Mouse (Mus musculus) 3T3-L1 (cell line): Measurements from ENCODE around the gene Cadm4.
A peak's percentile ranks its signal among the peaks of the same experiment; 100 is the strongest.

Experiments used
- DNase-seq: peaks from one replicate; pipeline ENCODE4 v3.0.0-alpha.2; 2015; ENCODE audit warnings: low read depth, low spot score

Gene Cadm4

DNA sequence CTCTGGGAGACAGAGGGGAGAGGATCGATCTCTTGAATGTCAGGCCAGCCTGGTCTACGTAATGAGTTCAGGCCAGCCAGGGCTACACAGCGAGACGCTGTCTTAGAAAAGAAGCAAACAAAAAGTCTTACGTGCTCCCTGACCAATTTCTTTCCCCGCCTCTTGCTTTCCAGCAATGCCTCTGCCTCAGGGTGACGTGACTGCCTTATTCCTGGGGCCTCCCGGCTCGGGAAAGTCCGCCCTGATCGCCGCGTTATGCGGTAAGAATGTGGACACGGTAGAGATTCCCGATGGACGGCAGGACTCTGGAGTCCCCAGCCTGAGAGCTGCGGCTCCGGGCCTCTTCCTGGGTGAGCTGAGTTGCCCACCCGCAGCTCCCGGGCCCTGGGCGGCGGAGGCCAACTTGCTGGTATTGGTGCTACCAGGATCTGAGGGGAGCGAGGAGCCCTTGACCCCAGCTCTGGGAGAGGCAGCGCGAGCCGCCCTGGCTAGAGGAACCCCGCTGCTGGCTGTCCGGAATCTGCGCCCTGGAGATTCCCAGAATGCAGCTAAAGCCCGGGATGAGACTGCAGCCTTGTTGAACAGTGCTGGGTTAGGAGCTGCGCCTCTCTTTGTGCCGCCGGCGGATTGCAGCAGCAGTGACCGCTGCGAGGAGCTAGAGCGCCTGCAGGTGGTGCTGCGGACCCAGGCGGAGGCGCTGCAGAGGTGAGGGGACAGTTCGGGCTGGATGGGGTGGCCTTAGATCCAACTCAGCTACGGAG is 49.6 kb downstream of the Cadm4 start:
- DNase-seq: peak; percentile 73

DNA sequence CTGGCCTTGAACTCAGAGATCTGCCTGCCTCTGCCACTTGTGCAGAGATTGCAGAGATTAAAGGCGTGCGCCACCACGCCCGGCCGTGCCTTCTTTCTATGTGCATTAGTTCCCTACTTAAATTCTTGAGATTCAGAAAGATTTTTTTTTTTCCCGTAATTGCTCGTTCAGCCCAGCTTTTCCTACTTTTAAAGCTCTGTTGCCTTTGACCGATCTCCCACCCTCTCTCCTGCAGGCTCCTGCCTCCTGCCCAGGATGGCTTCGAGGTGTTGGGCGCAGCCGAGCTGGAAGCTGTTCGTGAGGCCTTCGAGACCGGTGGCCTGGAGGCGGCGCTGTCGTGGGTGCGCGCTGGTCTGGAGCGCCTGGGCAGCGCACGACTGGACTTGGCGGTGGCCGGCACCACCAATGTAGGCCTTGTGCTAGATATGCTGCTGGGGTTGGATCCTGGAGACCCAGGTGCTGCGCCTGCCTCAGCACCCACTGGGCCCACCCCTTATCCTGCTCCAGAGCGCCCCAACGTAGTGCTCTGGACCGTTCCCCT is 51.3 kb downstream of the Cadm4 start:
- no peak for DNase-seq

DNA sequence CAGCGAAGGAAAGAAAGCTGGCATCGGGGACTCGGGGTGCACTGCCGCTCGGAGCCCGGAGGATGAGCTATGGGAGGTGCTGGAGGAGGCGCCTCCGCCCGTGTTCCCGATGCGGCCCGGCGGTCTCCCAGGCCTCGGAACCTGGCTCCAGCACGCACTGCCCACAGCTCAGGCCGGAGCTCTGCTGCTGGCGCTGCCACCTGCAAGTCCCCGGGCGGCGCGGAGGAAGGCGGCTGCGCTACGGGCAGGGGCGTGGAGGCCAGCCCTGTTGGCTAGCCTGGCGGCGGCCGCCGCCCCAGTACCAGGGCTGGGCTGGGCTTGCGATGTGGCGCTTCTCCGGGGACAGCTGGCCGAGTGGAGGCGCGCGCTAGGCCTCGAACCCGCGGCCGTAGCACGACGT is 52.0 kb downstream of the Cadm4 start:
- DNase-seq: no peak

DNA sequence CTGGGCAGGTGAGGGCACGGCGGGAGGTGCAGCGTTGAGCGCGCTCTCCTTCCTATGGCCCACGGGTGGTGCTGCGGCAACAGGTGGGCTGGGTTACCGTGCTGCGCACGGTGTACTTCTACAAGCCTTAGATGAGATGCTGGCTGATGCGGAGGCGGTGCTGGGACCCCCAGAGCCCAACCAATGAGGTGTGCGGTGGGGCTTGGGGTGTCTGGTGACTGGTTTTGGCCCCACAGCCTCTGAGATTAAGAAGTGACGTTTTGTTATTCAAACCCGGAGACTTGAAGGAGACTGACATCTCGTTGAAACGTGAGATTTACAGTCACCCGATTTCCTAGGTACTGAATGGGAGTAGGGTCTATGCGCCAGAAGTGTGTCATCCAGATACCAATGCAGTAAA is 52.5 kb downstream of the Cadm4 start:
- no peak for DNase-seq

DNA sequence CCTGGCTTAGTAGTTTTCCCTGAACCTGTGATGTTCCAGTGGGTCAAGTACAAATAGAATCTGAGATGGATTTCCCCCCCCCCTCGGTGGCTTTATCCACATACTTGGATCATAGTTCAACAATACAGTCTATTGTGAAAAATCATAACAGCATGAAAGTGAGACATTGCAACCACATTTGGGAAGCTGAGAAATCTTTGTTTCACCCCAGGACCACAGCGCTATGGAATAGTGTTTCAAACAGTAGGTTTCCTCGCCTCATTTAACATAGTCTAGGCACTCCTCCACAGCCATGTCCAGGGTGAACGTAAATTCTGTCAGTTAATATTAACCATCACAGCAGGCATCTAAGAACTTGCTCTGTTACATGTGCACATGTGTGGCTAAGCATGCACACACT is 55.3 kb downstream of the Cadm4 start:
- no peak for DNase-seq

DNA sequence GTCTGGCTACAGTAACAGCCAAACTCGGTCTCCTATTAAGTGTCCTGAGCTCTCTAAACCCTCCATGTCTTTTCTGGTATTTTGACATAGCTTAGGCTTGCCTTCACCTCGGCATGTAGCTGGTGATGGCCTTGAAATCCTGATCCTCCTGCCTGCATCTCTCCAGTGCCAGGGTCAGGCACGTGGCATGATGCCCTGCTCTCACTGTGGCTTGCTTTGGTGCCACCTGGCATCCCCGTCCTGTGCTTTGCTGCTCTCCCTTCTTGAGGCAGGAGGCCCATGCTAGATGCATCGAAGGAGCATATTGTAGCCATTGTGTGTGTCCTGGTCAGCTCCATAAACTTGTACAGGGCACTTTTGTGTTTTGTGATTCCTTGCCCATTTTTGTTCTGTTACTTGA is 55.8 kb downstream of the Cadm4 start:
- no peak for DNase-seq

DNA sequence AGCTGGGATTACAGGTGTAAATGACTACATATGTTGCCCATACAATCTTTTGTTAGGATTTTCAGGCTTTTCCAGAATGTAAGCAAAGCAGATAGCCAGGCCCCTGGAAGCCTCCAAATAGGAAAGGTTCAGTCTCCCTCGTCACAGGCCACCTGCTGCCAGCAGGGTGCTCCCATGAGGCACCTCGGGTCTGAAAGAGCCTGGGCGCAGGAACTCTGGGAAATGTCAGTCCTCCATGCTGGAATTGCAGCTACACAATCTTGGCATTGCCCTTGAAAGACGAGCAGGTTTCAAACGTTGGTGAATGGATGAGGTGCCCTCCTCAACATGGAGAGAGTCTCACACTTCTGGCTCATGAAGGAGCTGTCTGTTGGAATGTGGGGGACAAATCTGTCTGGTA is 56.3 kb downstream of the Cadm4 start:
- no peak for DNase-seq

DNA sequence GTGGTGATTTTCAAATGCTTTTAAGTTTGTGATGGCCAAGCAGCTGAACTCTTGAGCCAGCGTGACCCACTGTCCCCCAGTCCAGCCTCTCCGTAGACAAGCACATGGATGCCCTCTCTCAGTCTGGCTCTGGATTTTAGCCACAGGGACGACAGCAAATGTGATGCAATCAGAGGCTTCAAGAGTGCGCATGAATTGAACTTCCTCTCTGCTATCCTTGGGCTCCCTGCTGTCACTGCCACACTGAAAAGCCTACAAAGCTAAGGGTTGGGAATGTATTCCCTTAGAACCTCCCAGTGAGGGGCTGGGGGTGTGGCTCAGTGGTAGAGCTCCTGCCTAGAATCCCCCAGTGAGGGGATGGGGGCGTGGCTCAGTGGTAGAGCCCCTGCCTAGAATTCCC is 56.9 kb downstream of the Cadm4 start:
- no peak for DNase-seq

DNA sequence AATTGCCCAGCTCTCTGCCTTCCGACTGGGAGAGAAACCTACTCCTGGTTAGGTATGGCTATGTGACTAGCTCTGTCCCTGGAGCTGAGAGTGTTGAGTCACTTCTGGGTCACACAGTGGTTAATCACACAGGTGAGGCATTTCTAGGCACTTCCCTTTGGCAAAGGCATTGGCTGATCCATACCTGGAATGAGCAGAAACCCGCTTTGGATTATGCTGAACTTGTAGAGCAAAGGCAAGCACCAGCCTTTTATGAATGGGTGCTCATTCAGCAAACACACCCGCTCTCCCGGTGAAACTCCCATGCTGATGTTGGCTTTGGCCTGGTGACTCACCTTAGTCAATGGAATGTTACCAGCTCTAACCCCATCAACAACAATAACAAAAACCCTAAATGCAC is 57.9 kb downstream of the Cadm4 start:
- no peak for DNase-seq

DNA sequence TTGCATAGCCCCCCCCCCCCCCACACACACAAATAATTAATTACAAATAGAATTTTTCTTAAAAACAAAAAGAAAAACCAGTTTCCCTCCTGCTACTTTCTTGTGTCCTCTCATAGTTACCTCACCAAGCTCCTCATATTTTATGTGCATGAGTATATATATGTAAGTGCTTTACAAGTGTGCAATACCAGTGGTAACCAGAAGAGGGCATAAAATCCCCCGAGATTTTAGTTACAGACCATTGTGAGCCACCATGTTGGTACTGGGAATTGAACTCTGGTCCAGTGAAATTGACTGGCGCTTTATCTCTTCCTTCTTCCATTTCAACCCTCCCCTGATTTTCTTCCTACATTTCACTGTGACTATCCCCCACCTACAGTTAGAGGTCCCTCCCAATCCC is 62.7 kb downstream of the Cadm4 start:
- peak; percentile 42 for DNase-seq

DNA sequence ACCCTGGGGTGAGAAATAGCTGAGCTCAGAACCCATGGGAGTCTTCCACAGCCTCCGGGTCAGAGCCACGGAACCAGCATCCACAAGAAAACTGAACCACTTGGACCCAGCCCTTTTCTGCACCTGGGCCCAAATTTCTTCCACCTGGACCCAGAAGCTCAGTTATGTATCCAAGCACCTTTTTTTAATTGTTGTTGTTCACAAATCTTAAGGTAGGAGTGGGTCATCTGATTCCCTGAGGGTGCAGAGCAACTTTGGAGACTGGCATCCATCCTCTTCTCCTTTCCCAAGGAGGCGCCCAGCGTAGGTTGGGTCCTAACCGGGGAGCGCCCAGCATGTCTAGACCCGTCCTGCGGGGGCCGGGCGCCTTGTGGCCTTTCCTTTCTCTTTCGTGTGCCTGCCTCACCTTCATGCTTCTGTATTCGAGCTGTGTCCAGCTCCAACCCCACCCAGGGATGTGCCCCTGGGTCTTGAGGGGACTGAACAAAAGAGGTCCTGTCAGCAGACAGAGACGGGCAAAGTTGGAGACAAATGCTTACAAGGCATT is 64.3 kb downstream of the Cadm4 start, which contains the start of the genes Pinlyp and Xrcc1:
Pinlyp (minus strand) TSS at position 51 of the 547 bp plus-strand sequence.
Xrcc1 (plus strand) TSS at position 222 of the 547 bp plus-strand sequence.
- no peak for DNase-seq

DNA sequence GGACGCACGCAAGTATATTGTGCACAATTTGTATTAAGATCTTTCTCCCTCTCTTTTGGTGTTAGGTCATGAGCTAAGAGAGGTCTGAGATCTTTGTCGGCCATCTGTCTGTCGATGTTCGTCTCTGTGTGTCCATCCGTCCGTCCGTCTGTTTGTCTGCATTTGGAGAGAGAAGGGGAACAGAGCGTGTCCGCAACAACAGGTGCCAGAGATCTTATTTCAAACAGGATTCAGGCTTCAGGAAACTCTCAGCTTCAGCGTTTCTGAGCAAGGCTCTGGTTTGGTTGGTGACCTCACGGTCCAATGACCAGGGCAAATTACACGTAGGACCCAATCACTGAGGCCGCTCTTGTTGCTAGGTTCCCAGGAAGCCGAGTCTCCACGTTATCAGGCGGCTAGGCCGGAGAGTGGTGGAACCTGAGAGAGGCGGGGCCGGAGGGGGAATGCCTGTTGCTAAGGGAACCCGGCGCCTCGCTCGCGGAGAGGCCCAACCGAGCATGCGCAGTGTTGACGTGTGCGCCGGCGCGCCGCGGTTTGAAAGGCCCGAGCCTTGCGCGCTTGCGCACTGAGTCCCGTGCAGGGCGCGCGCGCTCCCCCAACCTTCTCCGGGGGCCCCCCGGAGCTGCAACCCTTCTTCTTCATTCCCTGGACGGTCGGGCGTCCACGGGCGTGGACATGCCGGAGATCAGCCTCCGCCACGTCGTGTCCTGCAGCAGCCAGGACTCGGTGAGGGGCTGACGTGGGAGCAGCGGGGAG is 65.0 kb downstream of the Cadm4 start:
- peak; percentile 99 for DNase-seq

DNA sequence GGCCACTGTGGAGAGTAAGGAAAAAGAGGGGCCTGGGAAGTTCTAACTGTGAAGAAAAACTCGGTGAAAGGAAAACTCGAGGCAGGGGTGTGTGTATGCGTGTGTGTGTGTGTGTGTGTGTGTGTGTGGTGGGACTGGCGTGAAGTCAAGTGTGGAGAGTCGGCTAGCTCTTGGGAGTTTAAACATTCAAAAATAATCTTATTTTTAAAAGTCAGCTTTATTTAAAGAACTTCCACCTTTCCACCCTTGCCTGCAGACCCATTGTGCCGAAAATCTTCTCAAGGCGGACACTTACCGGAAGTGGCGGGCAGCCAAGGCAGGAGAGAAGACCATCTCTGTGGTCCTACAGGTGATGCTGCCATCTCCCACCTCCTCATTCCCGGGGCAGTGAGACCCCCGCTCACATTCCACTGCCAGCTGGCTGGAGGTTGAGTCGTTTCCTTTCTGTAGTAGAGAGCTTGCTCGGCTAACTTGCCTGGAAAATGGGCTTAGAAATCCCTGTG is 65.8 kb downstream of the Cadm4 start:
- DNase-seq: peak; percentile 4

DNA sequence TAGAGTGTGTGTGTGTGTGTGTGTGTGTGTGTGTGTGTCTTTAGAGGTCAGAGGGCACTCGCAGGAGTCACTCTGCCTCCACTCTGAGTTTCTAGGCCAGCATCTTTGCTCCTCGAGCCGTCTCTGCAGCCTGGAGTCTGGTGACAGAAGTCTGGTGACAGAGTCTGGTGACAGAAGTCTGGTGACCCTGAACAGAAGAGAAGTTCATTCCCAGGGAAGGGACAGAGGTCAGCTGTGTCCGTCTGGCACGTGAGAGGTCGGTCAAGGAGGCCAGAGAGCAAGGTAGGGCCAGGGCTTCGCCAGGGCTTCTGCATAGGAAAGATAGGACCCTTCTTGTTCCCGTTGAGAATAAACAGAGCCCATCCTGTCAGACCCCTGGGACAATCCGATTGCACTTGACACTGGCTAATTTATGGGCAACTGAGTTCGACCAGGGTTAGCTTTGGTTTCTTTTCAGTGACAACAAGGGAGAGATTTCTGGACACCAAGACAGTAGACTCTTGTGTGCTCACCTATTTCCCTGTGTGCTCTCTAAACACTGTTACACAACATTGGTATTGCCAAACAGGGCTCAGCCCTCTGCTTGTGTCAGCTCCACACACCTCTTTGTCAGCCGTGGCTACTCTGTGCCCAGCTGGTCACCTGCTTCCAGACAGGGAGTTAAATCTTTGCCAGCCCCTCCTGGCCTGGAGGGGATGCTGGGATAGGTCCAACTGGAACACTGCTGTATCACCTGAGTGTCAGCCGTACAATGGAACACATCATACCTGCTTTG is 70.3 kb downstream of the Cadm4 start:
- no peak for DNase-seq
